In genomic region chr15:59187566-59187965, GRCm38 (mm10) we compare ENCODE assay signal across 20 mouse cellular contexts.
A peak's percentile ranks its signal among the peaks of the same experiment; 100 is the strongest.
DNase-seq lines count a peak whose midpoint lies in the region; ATAC-seq and TF ChIP-seq lines count a peak whose summit lies in the region.
"Had no signal": no experiment of that assay in that cellular context is flagged by ENCODE, and none has a peak within 500 bp of the region (broad histone marks: within the 10 kb centered on the region; RNA-seq: fewer than 3 reads in every experiment).

No protein-coding gene starts in this region.

- peak overlapping the region; percentile 76; the same call in 1 of the 2 replicates for H3K27ac ChIP-seq in forebrain, embryonic 10.5 days
- no peak overlapping the region for H3K27ac ChIP-seq in forebrain, postnatal 0 days (ENCODE audit: low read depth, low read length)
- no peak overlapping the region for H3K27ac ChIP-seq in kidney, adult 2 months (ENCODE audit: insufficient read depth, low read depth, low read length)
- H3K27ac ChIP-seq: embryonic facial prominence, embryonic 15.5 days; forebrain, embryonic 15.5 days; heart, embryonic 13.5 days; hindbrain, embryonic 13.5 days had no signal

- DNase-seq in forebrain, embryonic 10.5 days (ENCODE audit: extremely low spot score, low spot score): no peak
- DNase-seq in forebrain, postnatal 0 days: no peak
- peak; percentile 43 for DNase-seq in kidney, adult 2 months
- no peak for DNase-seq in kidney, postnatal 4 days
- peak; percentile 59 for DNase-seq in lung, postnatal 10 days
- no peak for DNase-seq in lung, adult 18-20 months
- DNase-seq in lung, postnatal 36 days: peak; percentile 58
- DNase-seq: adrenal gland, adult 8-10 months; adrenal gland, postnatal 36 days; B cell, adult 2 months; gastrocnemius, postnatal 10 days; heart, adult 2 months; heart, postnatal 4 days had no signal

- WGBS in forebrain, embryonic 10.5 days: 87% methylated on average over 4 of the region's 4 CpGs
- 80% methylated on average over 4 of the region's 4 CpGs for WGBS in forebrain, postnatal 0 days
- WGBS in kidney, adult 2 months: 58% methylated on average over 4 of the region's 4 CpGs

- no peaks in the 10 kb centered on the region for H3K36me3 ChIP-seq in forebrain, embryonic 10.5 days (replicated peaks)
- H3K36me3 ChIP-seq in forebrain, postnatal 0 days (ENCODE audit: insufficient read depth): no peaks in the 10 kb centered on the region
- no peaks in the 10 kb centered on the region for H3K36me3 ChIP-seq in kidney, adult 2 months (ENCODE audit: control insufficient read depth, insufficient read depth, low read length)
- H3K36me3 ChIP-seq: embryonic facial prominence, embryonic 15.5 days; forebrain, embryonic 15.5 days; G1E; heart, embryonic 13.5 days; hindbrain, embryonic 13.5 days had no signal

- H3K9ac ChIP-seq in forebrain, postnatal 0 days: no peak overlapping the region
- H3K9ac ChIP-seq: embryonic facial prominence, embryonic 15.5 days; forebrain, embryonic 15.5 days; heart, embryonic 13.5 days; hindbrain, embryonic 13.5 days had no signal

- no peak for TF ChIP-seq CTCF in forebrain, postnatal 0 days (IDR thresholded peaks at IDR 0.05; ENCODE audit: low read depth)
- TF ChIP-seq CTCF in kidney, adult 2 months (conservative IDR thresholded peaks at IDR 0.05; ENCODE audit: insufficient read depth, insufficient read length, low read depth, low read length): no peak

- H3K4me3 ChIP-seq in forebrain, embryonic 10.5 days: no peak overlapping the region
- H3K4me3 ChIP-seq in forebrain, postnatal 0 days (ENCODE audit: low read depth, low read length): no peak overlapping the region
- no peak overlapping the region for H3K4me3 ChIP-seq in kidney, adult 2 months (ENCODE audit: insufficient read depth, low read depth, low read length)
- H3K4me3 ChIP-seq: embryonic facial prominence, embryonic 15.5 days; erythroblast, embryonic 14.5 days; forebrain, embryonic 15.5 days; heart, adult 2 months; heart, embryonic 13.5 days; hindbrain, embryonic 13.5 days had no signal

- peaks cover 18% of the 10 kb centered on the region for H3K4me1 ChIP-seq in forebrain, embryonic 10.5 days
- H3K4me1 ChIP-seq in forebrain, postnatal 0 days (ENCODE audit: insufficient read depth): no peaks in the 10 kb centered on the region
- no peaks in the 10 kb centered on the region; the same call in 1 of the 2 replicates for H3K4me1 ChIP-seq in kidney, adult 2 months (ENCODE audit: control insufficient read depth, insufficient read depth, low read length)

- H3K4me2 ChIP-seq in forebrain, postnatal 0 days (ENCODE audit: low read depth): no peak overlapping the region
- H3K4me2 ChIP-seq: embryonic facial prominence, embryonic 15.5 days; forebrain, embryonic 15.5 days; heart, embryonic 13.5 days; hindbrain, embryonic 13.5 days had no signal

- no peak for ATAC-seq in forebrain, postnatal 0 days
- ATAC-seq: CD4-positive, CD25-positive, alpha-beta regulatory T cell, adult 4 months; forebrain, embryonic 15.5 days had no signal

- H3K27me3 ChIP-seq in forebrain, embryonic 10.5 days (ENCODE audit: poor library complexity, severe bottlenecking): peaks cover 4% of the 10 kb centered on the region; the same call in 1 of the 2 replicates
- H3K27me3 ChIP-seq in forebrain, postnatal 0 days (ENCODE audit: insufficient read depth, low read length): no peaks in the 10 kb centered on the region
- H3K27me3 ChIP-seq in kidney, adult 2 months (replicated peaks; ENCODE audit: control insufficient read depth, insufficient read depth, low read length): no peaks in the 10 kb centered on the region
- H3K27me3 ChIP-seq: embryonic facial prominence, embryonic 15.5 days; forebrain, embryonic 15.5 days; heart, embryonic 13.5 days; hindbrain, embryonic 13.5 days had no signal

- no peak for TF ChIP-seq POLR2A in kidney, adult 2 months (IDR thresholded peaks at IDR 0.05; ENCODE audit: low read depth, low read length)

- no peaks in the 10 kb centered on the region for H3K9me3 ChIP-seq in forebrain, embryonic 10.5 days
- no peaks in the 10 kb centered on the region for H3K9me3 ChIP-seq in forebrain, postnatal 0 days (ENCODE audit: low read length)
- H3K9me3 ChIP-seq: embryonic facial prominence, embryonic 15.5 days; forebrain, embryonic 15.5 days; G1E; heart, embryonic 13.5 days; hindbrain, embryonic 13.5 days had no signal

Comparison
In these comparisons a context has a peak if more than half of its experiments do, and no peak if none do; other contexts are left out.
1. DNase-seq: peak in kidney, adult 2 months (single experiment), lung, postnatal 10 days (single experiment) and lung, postnatal 36 days (single experiment); none in forebrain, embryonic 10.5 days (single experiment), forebrain, postnatal 0 days (single experiment), kidney, postnatal 4 days (0 of 2) and lung, adult 18-20 months (0 of 2).